Mouse (Mus musculus): ENCODE measurements at regions not wholly inside any gene's neighbourhood (a gene's known extent, or its start where the extent isn't known, plus 50 kb on each side); places are given as distances from the start of the nearest gene placed in this dataset.
"Not testable (repeated sequence)": the region's sequence is repeated elsewhere in the genome, so short reads cannot be mapped to it uniquely, and the experiment has no call there.

- DNase-seq (ENCODE audit: low spot score in 2 of 2) = no peak
These were observed 292.2 kb upstream of the Kdm8 start for GRCm38 (mm10) chr7:125152281-125152680.

DNA sequence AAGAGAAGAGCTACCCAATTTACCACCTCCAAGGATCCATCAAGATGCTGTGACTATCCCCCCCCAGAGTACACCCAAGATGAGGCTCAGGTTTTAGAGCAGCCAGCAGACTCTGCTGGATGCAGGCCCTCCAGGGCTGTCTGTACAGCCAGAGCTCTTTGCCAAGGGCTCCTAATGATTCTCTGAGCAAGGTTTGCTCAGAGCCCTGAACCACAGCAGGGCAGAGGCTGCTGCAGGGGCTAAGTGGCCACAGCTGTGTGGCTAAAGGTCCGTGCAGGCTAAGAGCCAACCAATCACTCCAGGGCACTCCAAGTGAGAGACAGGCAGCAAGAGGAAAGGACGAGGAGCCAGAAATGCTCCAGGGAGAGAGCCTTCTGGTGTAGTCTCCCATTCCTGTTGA is 289.2 kb upstream of the Kdm8 start:
- DNase-seq (ENCODE audit: low spot score in 2 of 2) = no peak

DNA sequence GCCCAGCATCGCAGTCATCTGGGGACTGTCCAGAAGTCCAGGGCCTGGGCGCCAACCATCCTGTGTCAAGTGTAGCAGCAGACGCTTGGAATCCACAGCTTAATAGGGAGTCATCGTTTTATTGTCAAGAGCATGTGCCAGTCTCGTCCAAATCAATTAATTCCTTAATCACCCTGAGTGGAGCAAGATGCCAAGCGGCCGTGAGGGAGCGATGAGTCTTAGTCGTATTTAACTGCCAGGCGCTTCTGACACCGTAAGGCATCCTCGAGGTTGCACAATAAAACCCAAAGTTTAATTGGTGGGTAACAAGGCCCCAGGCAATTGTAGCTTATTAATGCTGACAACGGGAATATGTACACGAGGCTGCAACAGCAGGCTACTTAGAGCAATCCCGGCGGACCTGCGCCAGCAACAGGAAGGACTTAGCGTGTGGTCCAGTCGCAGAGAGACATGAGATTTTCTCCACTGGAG is 277.6 kb upstream of the Kdm8 start:
- DNase-seq (ENCODE audit: low spot score in 2 of 2) = no peak

DNA sequence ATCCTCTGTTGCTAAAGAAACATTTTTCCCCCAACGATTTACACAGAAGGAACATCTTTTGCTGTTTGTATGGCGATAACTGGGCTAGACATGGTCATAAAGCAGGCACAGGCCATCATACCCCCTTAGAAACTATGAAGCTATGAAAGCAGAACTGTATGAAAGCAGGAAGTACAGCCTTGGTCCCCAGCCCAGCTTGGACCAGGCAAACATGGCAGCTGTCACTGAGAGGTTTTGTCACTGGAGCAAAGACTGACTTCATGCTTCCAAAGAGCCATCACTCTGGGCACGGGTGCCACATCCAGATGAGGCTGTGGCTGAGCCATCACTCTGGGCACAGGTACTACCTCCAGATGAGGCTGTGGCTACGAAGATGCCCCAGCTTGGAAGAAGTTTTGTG is 276.8 kb upstream of the Kdm8 start:
- DNase-seq (ENCODE audit: low spot score in 2 of 2) = no peak

- DNase-seq (ENCODE audit: low spot score in 2 of 2) = peak; percentile 60 to 61
These were observed 262.9 kb upstream of the Kdm8 start for GRCm38 (mm10) chr7:125181548-125181947.

DNA sequence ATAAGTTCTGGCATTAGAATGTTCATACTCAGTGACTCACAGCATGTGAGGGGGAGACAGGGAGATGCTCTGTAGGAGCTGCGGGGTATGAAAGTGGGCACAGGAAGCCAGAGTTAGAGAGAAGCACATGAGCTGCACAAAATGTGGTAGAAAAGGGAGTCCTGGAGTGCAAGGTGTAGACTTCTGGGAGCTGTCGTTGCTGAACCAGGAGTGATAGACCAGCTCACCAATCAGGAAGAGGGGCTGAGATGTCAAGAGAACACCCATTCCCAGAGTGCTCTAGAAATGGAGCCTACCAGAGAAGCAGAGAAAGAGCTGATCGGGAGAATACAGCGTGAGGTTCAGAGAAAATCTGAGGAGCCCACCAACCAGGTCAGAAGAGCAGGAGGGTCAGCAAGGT is 262.2 kb upstream of the Kdm8 start:
- peak in 1 of 2 experiments; percentile 12 for DNase-seq (ENCODE audit: low spot score in 2 of 2)

GRCm38 (mm10) chr7:125183011-125183410 is 261.5 kb upstream of the Kdm8 start:
- DNase-seq (ENCODE audit: low spot score in 2 of 2) = not testable (repeated sequence)

DNA sequence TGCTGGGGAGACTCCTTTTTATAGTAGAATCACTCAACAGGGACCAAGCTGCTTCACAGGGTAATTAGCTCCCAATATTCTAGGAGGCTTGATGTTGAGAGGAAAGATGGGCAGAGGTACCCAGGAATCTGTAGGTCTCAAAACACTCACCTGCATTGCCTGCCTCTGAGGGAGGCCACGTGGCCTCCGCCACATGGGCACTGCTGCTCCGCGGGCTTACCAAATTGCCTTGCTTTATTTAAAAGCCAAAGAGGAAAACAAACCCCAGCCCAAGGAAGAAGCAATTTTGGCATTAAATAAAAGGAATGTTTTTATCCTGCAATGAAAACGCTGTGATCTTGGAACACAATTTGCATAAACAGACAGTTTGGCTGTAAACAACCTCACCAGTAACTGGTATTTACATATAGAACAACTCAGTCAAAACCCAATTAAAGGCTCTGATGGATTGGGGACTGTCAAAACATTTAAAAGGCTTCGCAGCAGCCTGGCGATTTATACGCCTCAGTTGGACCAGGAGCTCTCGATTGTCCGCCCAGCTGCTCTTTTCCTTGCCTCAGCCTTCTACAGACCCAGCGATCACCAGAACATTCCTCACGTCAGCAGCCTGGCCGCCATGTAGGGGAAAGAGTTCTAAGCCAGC is 259.3 kb upstream of the Kdm8 start:
- DNase-seq (ENCODE audit: low spot score in 2 of 2) = no peak

- DNase-seq (ENCODE audit: low spot score in 2 of 2) = no peak
These were observed 257.3 kb upstream of the Kdm8 start for GRCm38 (mm10) chr7:125187011-125187740.

GRCm38 (mm10) chr7:125188986-125189385 is 255.5 kb upstream of the Kdm8 start:
- no peak for DNase-seq (ENCODE audit: low spot score in 2 of 2)

DNA sequence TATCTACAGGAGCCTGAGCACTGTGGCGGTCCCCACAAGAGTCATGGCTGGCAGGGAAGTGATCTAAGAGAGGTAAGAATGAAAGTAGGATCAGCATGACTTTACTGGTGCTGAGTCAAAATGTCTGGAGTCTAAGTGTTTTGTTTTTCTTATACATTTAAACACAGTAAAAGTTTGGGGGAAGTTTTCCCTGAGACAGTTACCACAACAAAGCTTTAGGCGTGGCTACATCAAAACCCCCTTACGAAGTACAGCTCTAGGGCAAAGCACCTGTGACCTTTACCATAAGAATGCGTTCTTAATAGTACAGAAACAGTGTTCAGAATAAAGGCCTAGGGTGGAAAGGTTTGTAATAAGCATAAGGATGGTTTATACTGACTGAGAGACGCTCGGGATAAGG is 254.4 kb upstream of the Kdm8 start:
- DNase-seq (ENCODE audit: low spot score in 2 of 2) = no peak

GRCm38 (mm10) chr7:125191313-125191712 is 253.2 kb upstream of the Kdm8 start:
- no peak for DNase-seq (ENCODE audit: low spot score in 2 of 2)

DNA sequence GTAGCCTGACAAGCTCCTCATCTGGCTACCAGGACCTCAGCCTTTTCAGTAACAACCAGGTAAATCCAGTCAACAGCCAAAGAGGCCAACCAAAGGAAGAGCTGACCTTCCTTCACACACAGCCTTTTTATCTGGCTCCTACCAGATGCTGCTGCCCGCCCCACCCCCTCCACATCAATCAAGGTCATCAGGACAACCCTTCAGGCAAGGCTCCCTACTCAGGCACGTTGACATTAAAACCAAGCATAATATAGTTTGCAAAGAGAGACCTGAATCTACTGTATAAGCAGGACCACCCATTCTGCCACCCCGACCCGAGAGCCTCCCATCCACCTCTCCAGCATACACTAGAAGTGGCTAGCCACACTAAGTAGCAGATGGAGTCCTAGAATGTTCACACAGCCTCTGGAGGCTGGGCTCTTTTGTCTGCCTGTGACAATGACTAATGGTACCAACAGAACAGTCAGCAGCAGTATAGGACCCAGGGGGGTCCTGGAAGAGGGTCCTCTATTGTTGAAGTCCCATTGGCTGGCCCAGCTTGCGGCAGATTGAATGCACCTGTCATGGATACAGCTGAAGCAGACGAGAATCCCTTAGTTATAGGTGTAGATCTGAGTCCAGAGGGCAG is 233.0 kb upstream of the Kdm8 start:
- no peak for DNase-seq (ENCODE audit: low spot score in 2 of 2)

DNA sequence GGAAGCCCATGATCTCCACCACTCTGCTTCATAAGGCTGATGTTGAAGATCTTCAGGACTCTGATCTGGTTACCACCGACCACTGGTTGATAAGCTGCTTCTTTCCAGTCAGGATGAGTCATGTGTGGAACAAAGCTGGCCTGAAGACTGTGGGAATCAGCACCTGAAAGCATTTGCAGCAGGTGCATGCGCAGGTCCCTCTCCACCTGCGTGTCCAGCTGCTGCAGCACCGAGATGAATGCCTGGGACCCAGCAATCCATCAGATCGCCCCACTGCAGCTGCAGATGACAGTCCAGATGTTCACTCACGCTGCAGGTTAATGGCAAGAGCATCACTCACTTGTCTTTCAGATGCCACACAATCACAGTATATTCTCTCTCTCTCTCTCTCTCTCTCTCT is 230.4 kb upstream of the Kdm8 start:
- DNase-seq (ENCODE audit: low spot score in 2 of 2) = no peak

DNA sequence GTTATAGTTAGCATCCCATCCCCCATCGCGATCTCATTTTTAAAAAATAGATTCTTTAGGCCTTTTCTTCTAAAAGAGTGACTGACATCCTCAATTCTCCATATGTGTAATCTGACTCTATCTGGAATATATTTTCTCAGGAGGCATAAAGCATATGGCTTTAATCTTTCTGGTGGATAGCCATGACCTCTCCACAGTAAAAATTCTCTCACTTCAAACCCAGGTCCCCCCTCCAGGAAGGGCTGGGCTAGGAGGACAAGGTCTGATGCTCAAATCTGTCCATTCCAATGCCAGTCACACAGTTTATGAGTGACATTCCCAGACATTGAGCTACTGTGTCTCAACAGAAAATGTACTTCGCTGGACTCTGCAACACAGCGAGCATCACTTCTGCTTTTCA is 226.8 kb upstream of the Kdm8 start:
- no peak for DNase-seq (ENCODE audit: low spot score in 2 of 2)

DNA sequence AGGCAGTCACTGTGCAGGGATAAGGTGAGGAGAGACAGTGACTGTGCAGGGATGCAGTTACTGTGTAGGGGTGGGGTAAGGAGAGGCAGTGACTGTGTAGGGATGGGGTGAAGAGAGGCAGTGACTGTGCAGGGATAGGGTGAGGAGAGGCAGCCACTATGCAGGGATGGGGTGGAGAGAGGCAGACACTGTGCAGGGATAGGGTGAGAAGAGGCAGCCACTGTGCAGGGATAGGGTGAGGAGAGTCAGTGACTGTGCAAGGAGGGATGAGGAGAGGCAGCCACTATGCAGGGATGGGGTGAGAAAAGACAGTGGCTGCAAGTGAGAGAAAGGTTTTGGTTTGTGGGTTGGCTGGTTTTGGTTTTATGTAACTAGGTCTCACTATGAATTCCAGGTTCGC is 221.8 kb upstream of the Kdm8 start:
- no peak for DNase-seq (ENCODE audit: low spot score in 2 of 2)

DNA sequence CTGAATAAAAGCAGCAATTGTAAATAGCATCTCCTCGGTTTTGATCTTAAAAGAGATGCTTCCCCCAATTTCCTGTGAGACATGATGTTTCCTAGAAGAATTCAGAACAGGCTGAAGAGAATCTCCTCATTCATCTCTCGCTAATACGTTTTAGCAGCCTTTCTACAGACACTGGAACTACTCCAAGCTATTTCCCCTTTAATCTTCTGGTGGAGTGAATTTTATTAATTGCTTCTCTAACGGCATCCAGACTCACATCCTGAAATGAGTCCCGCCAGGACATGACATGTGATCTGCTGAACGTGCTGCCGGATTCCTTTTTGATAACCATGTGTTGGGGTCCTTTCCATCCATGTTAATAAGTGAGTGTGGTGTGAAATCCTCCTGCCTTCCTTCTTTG is 209.6 kb upstream of the Kdm8 start:
- DNase-seq (ENCODE audit: low spot score in 2 of 2) = no peak

DNA sequence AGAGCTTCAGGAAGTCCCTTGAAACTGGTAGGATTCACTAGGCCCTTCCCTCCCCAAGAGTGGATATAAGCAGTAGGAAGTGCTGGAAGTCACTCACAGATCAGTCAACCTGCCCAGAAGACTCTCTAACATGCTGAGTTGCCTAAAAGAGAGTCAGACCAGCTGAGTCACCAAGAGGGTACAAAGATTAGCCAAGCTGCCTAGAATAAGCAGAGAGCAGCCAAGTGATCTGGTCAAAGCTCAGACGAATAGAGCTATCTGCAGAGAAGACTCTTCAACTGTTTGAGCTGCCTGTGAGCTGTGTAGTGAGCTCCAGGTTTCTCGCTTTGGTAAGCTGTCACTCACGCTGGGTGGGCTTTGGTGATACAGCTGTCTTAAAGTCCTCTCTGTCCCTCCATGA is 207.4 kb upstream of the Kdm8 start:
- no peak for DNase-seq (ENCODE audit: low spot score in 2 of 2)

DNA sequence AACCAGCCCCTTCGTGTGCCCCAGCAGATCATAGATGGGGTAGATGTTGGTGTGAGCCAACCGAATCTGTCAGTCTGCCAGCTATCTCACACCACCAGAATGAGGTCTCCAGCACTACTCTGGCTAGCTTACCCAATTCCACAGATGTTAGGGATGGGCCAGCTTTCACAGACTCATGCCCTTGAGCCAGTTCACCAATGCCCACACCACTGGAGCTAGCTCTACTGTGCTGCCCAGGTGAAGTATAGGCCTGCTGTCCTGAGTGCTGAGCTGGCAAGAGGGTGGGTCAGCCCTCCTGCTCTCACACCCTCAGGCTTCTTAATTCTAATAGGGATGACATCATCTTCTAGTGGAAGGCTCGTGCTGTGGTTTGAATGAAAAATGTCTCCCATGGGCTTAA is 201.5 kb upstream of the Kdm8 start:
- DNase-seq (ENCODE audit: low spot score in 2 of 2) = no peak

DNA sequence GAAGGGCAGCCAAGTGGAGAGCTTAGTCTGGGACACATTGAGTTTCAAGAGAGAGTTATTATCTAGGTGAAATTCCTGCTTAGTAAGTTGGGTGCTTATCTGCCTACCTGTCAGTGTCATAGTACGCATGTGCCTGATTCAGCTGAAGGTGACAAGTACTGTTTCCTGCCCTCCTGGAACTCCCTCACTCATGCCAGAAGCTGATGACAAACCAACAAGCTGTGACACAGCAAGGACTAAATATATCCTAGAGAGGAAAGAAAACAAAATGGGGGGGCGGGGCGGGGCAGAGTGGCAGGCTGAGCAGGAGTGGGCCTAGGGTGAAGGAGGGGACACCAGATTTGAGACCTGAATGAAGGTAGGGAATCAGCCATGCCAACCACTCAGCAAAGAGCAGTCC is 196.1 kb upstream of the Kdm8 start:
- no peak for DNase-seq (ENCODE audit: low spot score in 2 of 2)

DNA sequence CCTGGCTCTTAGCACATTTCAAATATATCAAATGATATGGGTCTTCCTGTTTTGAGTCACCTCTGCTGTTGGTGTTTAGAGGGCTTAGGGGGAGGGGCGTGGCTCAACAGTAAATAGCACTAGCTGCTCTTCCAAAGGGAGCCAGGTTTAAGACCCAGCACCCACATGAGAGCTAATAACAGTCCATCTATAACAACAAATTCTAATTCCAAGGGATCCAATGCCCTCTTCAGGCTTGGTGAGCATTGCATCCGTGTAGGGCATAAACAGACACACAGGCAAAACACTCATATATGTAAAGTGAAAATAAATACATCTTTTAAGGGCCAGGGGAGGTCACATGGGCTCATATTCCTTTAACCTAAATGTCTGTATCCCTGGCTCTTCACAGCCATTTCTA is 194.1 kb upstream of the Kdm8 start:
- no peak for DNase-seq (ENCODE audit: low spot score in 2 of 2)

DNA sequence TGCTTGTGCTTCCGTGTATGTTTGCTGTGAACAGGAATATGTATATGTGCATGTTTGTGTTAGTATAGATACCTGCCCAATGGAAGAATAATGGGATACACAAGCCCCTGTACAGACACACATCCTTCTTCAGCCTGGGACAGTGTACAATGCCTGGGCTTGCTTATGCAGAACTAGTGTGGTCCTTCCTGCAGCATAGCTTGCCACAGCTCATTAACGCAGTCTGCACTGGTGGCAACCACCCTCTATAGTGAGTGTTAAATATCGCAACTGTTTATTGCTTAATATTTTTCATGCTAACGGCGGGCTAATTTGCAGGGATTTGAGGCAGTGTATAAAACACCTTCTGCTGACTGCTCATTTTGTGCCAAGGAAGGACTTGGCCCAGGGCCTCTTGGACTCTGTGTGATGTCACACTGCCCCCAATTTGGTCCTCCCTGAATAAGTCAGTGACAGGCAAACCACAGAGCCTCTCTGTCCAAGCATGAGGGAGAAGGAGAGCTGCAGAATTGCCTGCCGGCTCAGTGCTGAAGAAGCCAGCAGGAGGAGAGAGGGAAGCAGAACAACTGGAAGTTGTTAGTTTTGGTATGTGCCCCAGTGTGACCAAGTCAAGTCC is 193.4 kb upstream of the Kdm8 start:
- no peak for DNase-seq (ENCODE audit: low spot score in 2 of 2)

DNA sequence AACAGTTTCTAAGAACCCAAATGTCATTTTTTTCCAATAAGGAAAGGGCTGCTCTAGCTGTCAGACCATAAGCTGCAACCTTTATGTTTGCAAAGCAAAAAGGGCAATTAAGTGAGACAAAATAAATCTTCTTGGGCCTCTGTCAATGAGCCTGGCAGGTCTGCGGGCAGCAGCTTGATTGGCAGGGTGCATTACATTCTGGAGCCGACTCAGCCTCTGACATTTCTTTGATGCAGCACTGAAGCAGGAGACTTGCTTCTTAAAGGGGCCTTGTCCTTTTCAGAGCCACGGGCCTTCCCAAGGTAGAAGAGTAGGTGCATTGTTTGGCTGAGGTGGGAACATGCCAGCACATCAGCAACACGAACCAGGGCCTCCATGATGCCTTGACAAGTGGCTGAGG is 190.2 kb upstream of the Kdm8 start:
- no peak for DNase-seq (ENCODE audit: low spot score in 2 of 2)
